Mouse (Mus musculus) MEL (cell line): ENCODE measurements at regions not wholly inside any gene's neighbourhood (a gene's known extent, or its start where the extent isn't known, plus 50 kb on each side); places are given as distances from the start of the nearest gene placed in this dataset.

Source experiments
- DNase-seq: peaks from one replicate; pipeline ENCODE4 v3.0.0; 2011; ENCODE audit warnings: low read depth, low spot score
- H3K27ac ChIP-seq: 2 replicates; pipeline ENCODE4 v1.5.1; 2012; ENCODE audit warnings: low read depth, mild to moderate bottlenecking, control low read depth, low read length, moderate library complexity; ENCODE audit not compliant: control insufficient read depth
- H3K27me3 ChIP-seq, 2 experiments: fragments of 150-350 bp in 1 of 2; sonication (generic) in 1 of 2; 2 replicates each; pipeline ENCODE4 v1.6.1; 2012; ENCODE audit warnings: low read length in 2 of 2, mild to moderate bottlenecking in 2 of 2, improper control_type of control experiment in 1 of 2, moderate library complexity in 1 of 2; ENCODE audit not compliant: insufficient read depth in 2 of 2, control insufficient read depth in 1 of 2
- H3K36me3 ChIP-seq, 2 experiments: 2 replicates each; pipeline ENCODE4 v1.6.1; 2012 to 2014; ENCODE audit warnings: low read length in 2 of 2, improper control_type of control experiment in 1 of 2, inconsistent platforms in 1 of 2, mild to moderate bottlenecking in 1 of 2; ENCODE audit not compliant: insufficient read depth in 2 of 2, control insufficient read depth in 1 of 2
- H3K4me1 ChIP-seq, 2 experiments: fragments of 150-350 bp in 1 of 2; sonication (generic) in 1 of 2; 2 replicates each; pipeline ENCODE4 v1.6.1; 2012; ENCODE audit warnings: low read length in 2 of 2, improper control_type of control experiment in 1 of 2, mild to moderate bottlenecking in 1 of 2; ENCODE audit not compliant: insufficient read depth in 2 of 2, control insufficient read depth in 1 of 2
- H3K4me3 ChIP-seq, 2 experiments: fragments of 150-350 bp in 1 of 2; sonication (generic) in 1 of 2; 2 replicates each; pipeline ENCODE4 v1.5.1; 2012; ENCODE audit warnings: low read depth in 2 of 2, low read length in 2 of 2, mild to moderate bottlenecking in 2 of 2, moderate library complexity in 2 of 2, control low read depth in 1 of 2, improper control_type of control experiment in 1 of 2; ENCODE audit not compliant: control insufficient read depth in 1 of 2, insufficient read depth in 1 of 2
- H3K79me2 ChIP-seq: 2 replicates; pipeline ENCODE4 v1.6.1; 2012; ENCODE audit warnings: mild to moderate bottlenecking, low read length, moderate library complexity; ENCODE audit not compliant: control insufficient read depth, poor library complexity, insufficient read depth
- H3K9ac ChIP-seq: 2 replicates; pipeline ENCODE4 v1.6.1; 2012; ENCODE audit warnings: low read depth, mild to moderate bottlenecking, control low read depth, low read length, moderate library complexity; ENCODE audit not compliant: control insufficient read depth, poor library complexity, severe bottlenecking
- H3K9me3 ChIP-seq: fragments of 150-350 bp; sonication (generic); replicated peaks from 2 replicates; pipeline ENCODE4 v1.6.1; 2012; ENCODE audit warnings: mild to moderate bottlenecking, low read length, improper control_type of control experiment, moderate library complexity; ENCODE audit not compliant: insufficient read depth
- BHLHE40 ChIP-seq: IDR thresholded peaks from 2 replicates; pipeline ENCODE4 v1.6.1; 2012; ENCODE audit warnings: low read depth, mild to moderate bottlenecking, inconsistent platforms, low read length, improper control_type of control experiment, borderline replicate concordance
- EP300 ChIP-seq, 2 experiments: IDR thresholded peaks; 2 replicates each; pipeline ENCODE4 v1.6.1; 2011; ENCODE audit warnings: improper control_type of control experiment in 2 of 2, low read length in 2 of 2, low read depth in 1 of 2, mild to moderate bottlenecking in 1 of 2
- GATA1 ChIP-seq: IDR thresholded peaks from 2 replicates; pipeline ENCODE4 v1.6.1; 2011; ENCODE audit warnings: low read depth, low read length, improper control_type of control experiment
- HCFC1 ChIP-seq: IDR thresholded peaks from 2 replicates; pipeline ENCODE4 v1.6.1; 2012; ENCODE audit warnings: low read depth, mild to moderate bottlenecking, inconsistent platforms, low read length, improper control_type of control experiment, moderate library complexity
- JUND ChIP-seq: IDR thresholded peaks from 2 replicates; pipeline ENCODE4 v1.6.1; 2011; ENCODE audit warnings: low read depth, mild to moderate bottlenecking, improper control_type of control experiment, low read length
- MEF2A ChIP-seq: IDR thresholded peaks from 2 replicates; pipeline ENCODE4 v1.6.1; 2014; ENCODE audit warnings: low read depth, mild to moderate bottlenecking, inconsistent platforms, low read length, improper control_type of control experiment; ENCODE audit not compliant: poor library complexity, insufficient replicate concordance, severe bottlenecking; ENCODE audit errors: extremely low read depth
- MYB ChIP-seq: IDR thresholded peaks from 2 replicates; pipeline ENCODE4 v1.6.1; 2011; ENCODE audit warnings: mild to moderate bottlenecking, low read depth, low read length, improper control_type of control experiment
- NELFE ChIP-seq: IDR thresholded peaks from 2 replicates; pipeline ENCODE4 v1.6.1; 2011; ENCODE audit warnings: low read depth, low read length, improper control_type of control experiment
- NRF1 ChIP-seq: IDR thresholded peaks from 2 replicates; pipeline ENCODE4 v1.6.1; 2014; ENCODE audit warnings: low read depth, mild to moderate bottlenecking, inconsistent platforms, low read length, improper control_type of control experiment, moderate library complexity; ENCODE audit not compliant: poor library complexity, insufficient read depth, severe bottlenecking
- POLR2A ChIP-seq, 2 experiments: IDR thresholded peaks; 2 replicates each; pipeline ENCODE4 v1.6.1; 2011 to 2012; ENCODE audit warnings: low read length in 2 of 2, mild to moderate bottlenecking in 2 of 2, control low read depth in 1 of 2, improper control_type of control experiment in 1 of 2, low read depth in 1 of 2, moderate library complexity in 1 of 2; ENCODE audit not compliant: control insufficient read depth in 1 of 2, insufficient read depth in 1 of 2, poor library complexity in 1 of 2
- SMC3 ChIP-seq: IDR thresholded peaks from 2 replicates; pipeline ENCODE4 v1.6.1; 2011; ENCODE audit warnings: low read depth, low read length, improper control_type of control experiment
- TCF12 ChIP-seq: IDR thresholded peaks from 2 replicates; pipeline ENCODE4 v1.6.1; 2014; ENCODE audit warnings: low read depth, mild to moderate bottlenecking, inconsistent platforms, low read length, improper control_type of control experiment, moderate library complexity
- USF1 ChIP-seq: IDR thresholded peaks from 2 replicates; pipeline ENCODE4 v1.6.1; 2014; ENCODE audit warnings: low read depth, mild to moderate bottlenecking, inconsistent platforms, low read length, improper control_type of control experiment, moderate library complexity
- ZC3H11A ChIP-seq: IDR thresholded peaks from 2 replicates; pipeline ENCODE4 v1.6.1; 2012; ENCODE audit warnings: low read depth, mild to moderate bottlenecking, inconsistent platforms, low read length, improper control_type of control experiment
- ZKSCAN1 ChIP-seq: IDR thresholded peaks from 2 replicates; pipeline ENCODE4 v1.6.1; 2012; ENCODE audit warnings: low read depth, mild to moderate bottlenecking, inconsistent platforms, low read length, improper control_type of control experiment, moderate library complexity
- ZMIZ1 ChIP-seq: IDR thresholded peaks from 2 replicates; pipeline ENCODE4 v1.6.1; 2012; ENCODE audit warnings: low read depth, mild to moderate bottlenecking, inconsistent platforms, low read length, improper control_type of control experiment, moderate library complexity

- Histone ChIP-seq H3K27ac (no peak overlapping the region), H3K36me3 (no peaks in the 10 kb centered on the region), H3K4me1 (no peaks in the 10 kb centered on the region; a peak in 1 of 4 replicates), H3K9ac (no peak overlapping the region), H3K27me3 (no peaks in the 10 kb centered on the region), H3K9me3 (no peaks in the 10 kb centered on the region), H3K4me3 (no peak overlapping the region), H3K79me2 (no peaks in the 10 kb centered on the region)
- no peak for TF ChIP-seq HCFC1
- no peak for TF ChIP-seq ZC3H11A
- TF ChIP-seq ZKSCAN1: no peak
- no peak for TF ChIP-seq ZMIZ1
- DNase-seq: no peak
These were observed 306.9 kb upstream of the Cited2 start for GRCm38 (mm10) chr10:17416121-17416520.

GRCm38 (mm10) chr10:17417394-17417793 lies 305.6 kb upstream of the Cited2 start:
- H3K9ac ChIP-seq: no peak overlapping the region
- H3K9me3 ChIP-seq: no peaks in the 10 kb centered on the region
- TF ChIP-seq JUND (no peak), EP300 (IDR thresholded peaks at IDR 0.05; ENCODE audit: low read depth in 1 of 2, low read length in 2 of 2) (no peak), SMC3 (no peak), ZMIZ1 (no peak), MEF2A (no peak), GATA1 (no peak), TCF12 (no peak), NRF1 (no peak), USF1 (no peak), NELFE (no peak), BHLHE40 (no peak), HCFC1 (no peak), POLR2A (IDR thresholded peaks at IDR 0.05; ENCODE audit: control insufficient read depth in 1 of 2, insufficient read depth in 1 of 2, low read depth in 1 of 2, low read length in 2 of 2, poor library complexity in 1 of 2) (no peak)
- H3K4me3 ChIP-seq: no peak overlapping the region
- H3K36me3 ChIP-seq: no peaks in the 10 kb centered on the region
- H3K4me1 ChIP-seq: no peaks in the 10 kb centered on the region; a peak in 1 of 4 replicates
- DNase-seq: no peak
- H3K79me2 ChIP-seq: no peaks in the 10 kb centered on the region
- no peaks in the 10 kb centered on the region for H3K27me3 ChIP-seq
- H3K27ac ChIP-seq: no peak overlapping the region

GRCm38 (mm10) chr10:17418227-17418685 lies 304.8 kb upstream of the Cited2 start:
- Histone ChIP-seq H3K36me3 (no peaks in the 10 kb centered on the region), H3K79me2 (no peaks in the 10 kb centered on the region), H3K9ac (no peak overlapping the region), H3K4me3 (no peak overlapping the region), H3K27me3 (no peaks in the 10 kb centered on the region), H3K4me1 (no peaks in the 10 kb centered on the region; a peak in 1 of 4 replicates), H3K9me3 (no peaks in the 10 kb centered on the region), H3K27ac (no peak overlapping the region)
- TF ChIP-seq ZKSCAN1: no peak
- no peak for TF ChIP-seq NELFE
- no peak for TF ChIP-seq EP300 (IDR thresholded peaks at IDR 0.05; ENCODE audit: low read depth in 1 of 2, low read length in 2 of 2)
- TF ChIP-seq USF1: no peak
- no peak for TF ChIP-seq POLR2A (IDR thresholded peaks at IDR 0.05; ENCODE audit: control insufficient read depth in 1 of 2, insufficient read depth in 1 of 2, low read depth in 1 of 2, low read length in 2 of 2, poor library complexity in 1 of 2)
- TF ChIP-seq MYB: no peak
- no peak for TF ChIP-seq NRF1
- DNase-seq: no peak
